Mouse (Mus musculus): ENCODE data around the gene Plxnd1. TPM values are rescaled to one million over a fixed set of nuclear protein-coding genes. Genes with fewer than 3 reads are reported as not detected.

The Plxnd1 gene
- polyA plus RNA-seq, 1 experiment from 2014 or later, result 9.6 TPM

- ATAC-seq, result no peak
- Histone ChIP-seq H3K4me3 (ENCODE audit: low read depth, low read length) (peak overlapping the region; percentile 52), H3K4me1 (replicated peaks; ENCODE audit: control insufficient read depth, insufficient read depth, low read length) (no peaks in the 10 kb centered on the region), H3K27ac (ENCODE audit: low read depth, low read length) (no peak overlapping the region), H3K4me2 (replicated peaks; ENCODE audit: low read depth) (peak overlapping the region; percentile 86), H3K9me3 (ENCODE audit: control insufficient read depth) (no peaks in the 10 kb centered on the region), H3K27me3 (replicated peaks; ENCODE audit: control insufficient read depth, insufficient read depth, low read length) (peaks cover 27% of the 10 kb centered on the region), H3K9ac (ENCODE audit: low read depth, low read length) (peak overlapping the region; percentile 40; the same call in 1 of the 2 replicates), H3K36me3 (ENCODE audit: control insufficient read depth, insufficient read depth) (no peaks in the 10 kb centered on the region)
- no peak for TF ChIP-seq CTCF (IDR thresholded peaks at IDR 0.05; ENCODE audit: low read depth)
- 50% methylated on average over 10 of the region's 10 CpGs for WGBS
Observed at GRCm38 (mm10) chr6:115991881-115992620, 2.8 kb downstream of the Plxnd1 start.

- Histone ChIP-seq H3K9me3 (ENCODE audit: control insufficient read depth) (no peaks in the 10 kb centered on the region), H3K27ac (ENCODE audit: low read depth, low read length) (no peak overlapping the region; the same call in 1 of the 2 replicates), H3K4me1 (replicated peaks; ENCODE audit: control insufficient read depth, insufficient read depth, low read length) (no peaks in the 10 kb centered on the region), H3K9ac (ENCODE audit: low read depth, low read length) (peak overlapping the region; percentile 40), H3K4me3 (ENCODE audit: low read depth, low read length) (peak overlapping the region; percentile 52), H3K27me3 (replicated peaks; ENCODE audit: control insufficient read depth, insufficient read depth, low read length) (peaks cover 27% of the 10 kb centered on the region), H3K4me2 (replicated peaks; ENCODE audit: low read depth) (peak overlapping the region; percentile 86), H3K36me3 (ENCODE audit: control insufficient read depth, insufficient read depth) (no peaks in the 10 kb centered on the region)
- 38% methylated on average over 13 of the region's 13 CpGs for WGBS
- no peak for ATAC-seq
- TF ChIP-seq CTCF (IDR thresholded peaks at IDR 0.05; ENCODE audit: low read depth), result no peak
Observed at GRCm38 (mm10) chr6:115991108-115991880, 3.5 kb downstream of the Plxnd1 start.

- H3K4me1 ChIP-seq (replicated peaks; ENCODE audit: control insufficient read depth, insufficient read depth, low read length), result no peaks in the 10 kb centered on the region
- no peaks in the 10 kb centered on the region for H3K36me3 ChIP-seq (ENCODE audit: control insufficient read depth, insufficient read depth)
- H3K4me3 ChIP-seq (ENCODE audit: low read depth, low read length), result peak overlapping the region; percentile 52; the same call in 1 of the 2 replicates
- TF ChIP-seq CTCF (IDR thresholded peaks at IDR 0.05; ENCODE audit: low read depth), result no peak
- H3K27me3 ChIP-seq (replicated peaks; ENCODE audit: control insufficient read depth, insufficient read depth, low read length), result peaks cover 27% of the 10 kb centered on the region
- H3K27ac ChIP-seq (ENCODE audit: low read depth, low read length), result no peak overlapping the region
- no peak overlapping the region for H3K9ac ChIP-seq (ENCODE audit: low read depth, low read length)
- WGBS, result 79% methylated on average over 9 of the region's 9 CpGs
- no peak for ATAC-seq
- no peaks in the 10 kb centered on the region for H3K9me3 ChIP-seq (ENCODE audit: control insufficient read depth)
- H3K4me2 ChIP-seq (replicated peaks; ENCODE audit: low read depth), result peak overlapping the region; percentile 86
Observed at GRCm38 (mm10) chr6:115990479-115990878, 4.3 kb downstream of the Plxnd1 start.

- Histone ChIP-seq H3K27ac (ENCODE audit: low read depth, low read length) (no peak overlapping the region), H3K9me3 (ENCODE audit: control insufficient read depth) (no peaks in the 10 kb centered on the region), H3K9ac (ENCODE audit: low read depth, low read length) (no peak overlapping the region), H3K4me2 (replicated peaks; ENCODE audit: low read depth) (0 out of 2 replicates have a peak overlapping the region, but pooled peaks have one; percentile 6), H3K4me1 (replicated peaks; ENCODE audit: control insufficient read depth, insufficient read depth, low read length) (no peaks in the 10 kb centered on the region), H3K27me3 (replicated peaks; ENCODE audit: control insufficient read depth, insufficient read depth, low read length) (peaks cover 27% of the 10 kb centered on the region), H3K4me3 (ENCODE audit: low read depth, low read length) (0 out of 2 replicates have a peak overlapping the region, but pooled peaks have one; percentile 52), H3K36me3 (ENCODE audit: control insufficient read depth, insufficient read depth) (no peaks in the 10 kb centered on the region)
- no peak for ATAC-seq
- no peak for TF ChIP-seq CTCF (IDR thresholded peaks at IDR 0.05; ENCODE audit: low read depth)
- WGBS, result 78% methylated on average over 3 of the region's 3 CpGs
Observed at GRCm38 (mm10) chr6:115990056-115990455, 4.7 kb downstream of the Plxnd1 start.

DNA sequence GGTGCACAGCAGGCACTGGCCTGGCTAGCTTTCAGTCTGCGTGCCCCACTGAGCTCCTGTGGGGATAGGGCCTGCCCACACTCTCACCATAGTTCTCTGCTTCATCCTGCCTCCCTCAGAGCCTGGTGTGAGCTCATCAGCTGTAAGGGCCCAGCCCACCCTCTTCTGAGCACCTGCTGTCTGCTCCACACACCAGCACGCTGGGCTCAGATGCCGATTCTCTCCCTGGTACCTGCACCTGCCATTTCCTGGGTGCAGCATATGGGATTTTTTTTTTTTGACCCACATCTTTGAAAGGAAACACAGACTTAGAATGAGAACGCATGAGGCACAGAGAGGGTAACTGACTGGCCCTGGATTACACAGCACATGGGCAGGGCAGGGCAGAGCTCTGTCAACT, 5.2 kb downstream of the Plxnd1 start:
- H3K27me3 ChIP-seq (replicated peaks; ENCODE audit: control insufficient read depth, insufficient read depth, low read length), result peaks cover 27% of the 10 kb centered on the region
- H3K4me2 ChIP-seq (replicated peaks; ENCODE audit: low read depth), result 0 out of 2 replicates have a peak overlapping the region, but pooled peaks have one; percentile 6
- no peak for ATAC-seq
- no peak overlapping the region for H3K4me3 ChIP-seq (ENCODE audit: low read depth, low read length)
- H3K27ac ChIP-seq (ENCODE audit: low read depth, low read length), result no peak overlapping the region
- H3K9ac ChIP-seq (ENCODE audit: low read depth, low read length), result no peak overlapping the region
- H3K36me3 ChIP-seq (ENCODE audit: control insufficient read depth, insufficient read depth), result no peaks in the 10 kb centered on the region
- no peaks in the 10 kb centered on the region for H3K9me3 ChIP-seq (ENCODE audit: control insufficient read depth)
- WGBS, result 80% methylated on average over 4 of the region's 4 CpGs
- no peak for TF ChIP-seq CTCF (IDR thresholded peaks at IDR 0.05; ENCODE audit: low read depth)
- no peaks in the 10 kb centered on the region for H3K4me1 ChIP-seq (replicated peaks; ENCODE audit: control insufficient read depth, insufficient read depth, low read length)

GRCm38 (mm10) chr6:115989032-115989431, 5.8 kb downstream of the Plxnd1 start:
- H3K4me2 ChIP-seq (replicated peaks; ENCODE audit: low read depth), result no peak overlapping the region
- no peak for ATAC-seq
- H3K4me1 ChIP-seq (replicated peaks; ENCODE audit: control insufficient read depth, insufficient read depth, low read length), result no peaks in the 10 kb centered on the region

More at GRCm38 (mm10) chr6:115989032-115989431, 5.8 kb downstream of the Plxnd1 start:
- no peak for TF ChIP-seq CTCF (IDR thresholded peaks at IDR 0.05; ENCODE audit: low read depth)
- Histone ChIP-seq H3K9me3 (ENCODE audit: control insufficient read depth) (no peaks in the 10 kb centered on the region), H3K27ac (ENCODE audit: low read depth, low read length) (no peak overlapping the region), H3K4me3 (ENCODE audit: low read depth, low read length) (no peak overlapping the region), H3K27me3 (replicated peaks; ENCODE audit: control insufficient read depth, insufficient read depth, low read length) (peaks cover 24% of the 10 kb centered on the region), H3K9ac (ENCODE audit: low read depth, low read length) (no peak overlapping the region), H3K36me3 (ENCODE audit: control insufficient read depth, insufficient read depth) (no peaks in the 10 kb centered on the region)
- WGBS, result 70% methylated on average over 5 of the region's 5 CpGs

All from intestine, postnatal 0 days (tissue).